In genomic region chrX:160146806-160147205, GRCm38 (mm10) we compare ENCODE assay signal across 20 mouse cellular contexts. TPM values are rescaled to one million over a fixed set of nuclear protein-coding genes. Genes with fewer than 3 reads are reported as not detected.
DNase-seq lines count a peak whose midpoint lies in the region; ATAC-seq and TF ChIP-seq lines count a peak whose summit lies in the region.
"Had no signal": no experiment of that assay in that cellular context is flagged by ENCODE, and none has a peak within 500 bp of the region (broad histone marks: within the 10 kb centered on the region; RNA-seq: fewer than 3 reads in every experiment).

No protein-coding gene starts in this region.

- whole genome bisulfite sequencing in lung, postnatal 0 days = 72% methylated on average over 4 of the region's 4 CpGs

- TF ChIP-seq EP300 in lung, postnatal 0 days (IDR thresholded peaks at IDR 0.05) = no peak

- no peak overlapping the region for H3K4me2 ChIP-seq in lung, postnatal 0 days (replicated peaks; ENCODE audit: low read depth, low read length)
- H3K4me2 ChIP-seq: embryonic facial prominence, embryonic 15.5 days; forebrain, embryonic 15.5 days; heart, embryonic 13.5 days; hindbrain, embryonic 15.5 days had no signal

- no peaks in the 10 kb centered on the region for H3K9me3 ChIP-seq in lung, postnatal 0 days (ENCODE audit: low read length)
- H3K9me3 ChIP-seq: embryonic facial prominence, embryonic 15.5 days; forebrain, embryonic 10.5 days; forebrain, embryonic 15.5 days; heart, embryonic 13.5 days; hindbrain, embryonic 15.5 days had no signal

- no peak overlapping the region for H3K27ac ChIP-seq in lung, postnatal 0 days (ENCODE audit: low read length)
- H3K27ac ChIP-seq in brown adipose tissue, adult 24 weeks (replicated peaks; ENCODE audit: low read depth, low read length) = peak overlapping the region; percentile 82
- H3K27ac ChIP-seq: embryonic facial prominence, embryonic 15.5 days; forebrain, embryonic 10.5 days; forebrain, embryonic 15.5 days; heart, embryonic 13.5 days; hindbrain, embryonic 15.5 days had no signal

- no peaks in the 10 kb centered on the region for H3K27me3 ChIP-seq in lung, postnatal 0 days (replicated peaks; ENCODE audit: insufficient read depth, low read length)
- H3K27me3 ChIP-seq: embryonic facial prominence, embryonic 15.5 days; forebrain, embryonic 15.5 days; heart, embryonic 13.5 days; hindbrain, embryonic 15.5 days had no signal

- no peak overlapping the region for H3K9ac ChIP-seq in lung, postnatal 0 days (replicated peaks; ENCODE audit: low read depth)
- H3K9ac ChIP-seq: embryonic facial prominence, embryonic 15.5 days; forebrain, embryonic 15.5 days; heart, embryonic 13.5 days; hindbrain, embryonic 15.5 days had no signal

- no peak overlapping the region for H3K4me3 ChIP-seq in lung, postnatal 0 days (ENCODE audit: low read depth, low read length)
- H3K4me3 ChIP-seq in brown adipose tissue, adult 24 weeks (ENCODE audit: insufficient read depth, low read depth, low read length) = no peak overlapping the region
- H3K4me3 ChIP-seq: embryonic facial prominence, embryonic 15.5 days; erythroblast, embryonic 14.5 days; forebrain, embryonic 10.5 days; forebrain, embryonic 15.5 days; heart, embryonic 13.5 days; hindbrain, embryonic 15.5 days had no signal

- no peaks in the 10 kb centered on the region for H3K4me1 ChIP-seq in lung, postnatal 0 days (ENCODE audit: insufficient read depth, low read depth, low read length)
- H3K4me1 ChIP-seq in brown adipose tissue, adult 24 weeks (ENCODE audit: control insufficient read depth, insufficient read depth, insufficient read length, low read length) = no peaks in the 10 kb centered on the region
- H3K4me1 ChIP-seq: embryonic facial prominence, embryonic 15.5 days; forebrain, embryonic 10.5 days; forebrain, embryonic 15.5 days; heart, embryonic 13.5 days; hindbrain, embryonic 15.5 days had no signal

- peak; percentile 7 for DNase-seq in lung, postnatal 10 days
- no peak for DNase-seq in lung, postnatal 0 days (ENCODE audit: low spot score)
- DNase-seq in R1 (ENCODE audit: low read depth, low spot score) = peak; percentile 75
- DNase-seq in thymus, postnatal 25 days = no peak
- DNase-seq in adrenal gland, adult 2 months = no peak
- DNase-seq: adrenal gland, adult 8-10 months; cerebellum, adult 8-10 months; cerebellum, postnatal 14 days; embryo, embryonic 11 days; gastrocnemius, postnatal 36 days; heart, adult 11 months; heart, postnatal 36 days had no signal

- no peaks in the 10 kb centered on the region for H3K36me3 ChIP-seq in lung, postnatal 0 days (ENCODE audit: insufficient read depth, low read length)
- H3K36me3 ChIP-seq: embryonic facial prominence, embryonic 15.5 days; forebrain, embryonic 10.5 days; forebrain, embryonic 15.5 days; heart, embryonic 13.5 days; hindbrain, embryonic 15.5 days had no signal

- no peak for ATAC-seq in lung, postnatal 0 days
- ATAC-seq: activated CD4-positive, CD25-positive, alpha-beta regulatory T cell, adult 4 months; forebrain, embryonic 15.5 days had no signal

- TF ChIP-seq CTCF in lung, postnatal 0 days (IDR thresholded peaks at IDR 0.05) = no peak

RNA-seq across cellular contexts. Expression of gene Pdha1, which starts 8.6 kb away (rescaled TPM):
- 96.0 and 103 TPM in 2 replicates for polyA plus RNA-seq in lung, postnatal 0 days (2015; fragmentation: Nextera tagmentation; extraction: Ambion mirVana)
- 1,665 and 1,703 TPM in 2 replicates for polyA plus RNA-seq in brown adipose tissue, adult 24 weeks (2012; ENCODE audit: insufficient read depth, insufficient read length, missing spikeins)
- total RNA-seq in adrenal gland, adult 2 months (2021) = 100 to 1,000 TPM; 361 to 388 TPM
- 36.4 and 56.3 TPM in 2 replicates for polyA plus RNA-seq in adrenal gland, adult 2 months (2012; rRNA removed)

Comparison
In these comparisons a context has a peak if more than half of its experiments do, and no peak if none do; other contexts are left out.
1. DNase-seq: peak in lung, postnatal 10 days (single experiment) and R1 (single experiment); none in lung, postnatal 0 days (single experiment), thymus, postnatal 25 days (single experiment) and adrenal gland, adult 2 months (single experiment).
2. RNA of gene Pdha1, which starts 8.6 kb away (polyA plus RNA-seq): 1,665 to 1,703 TPM in brown adipose tissue, adult 24 weeks; 96.0 to 103 TPM in lung, postnatal 0 days and 36.4 to 56.3 TPM in adrenal gland, adult 2 months; every median in the first group is over 10 times any median in the second.